Mouse (Mus musculus) heart, embryonic 16.5 days (tissue): ENCODE results near the gene Stac3. TPM values are rescaled to one million over a fixed set of nuclear protein-coding genes. Genes with fewer than 3 reads are reported as not detected.
A peak's percentile ranks its signal among the peaks of the same experiment; 100 is the strongest.

Experiments
- ATAC-seq: fragments of 200-750 bp; cut with Nextera tagmentation; replicated peaks from 2 replicates; pipeline ENCODE4 v1.8.0; 2017; ENCODE audit warnings: moderate number of reproducible peaks; ENCODE audit not compliant: insufficient read depth, low FRiP score; ENCODE audit errors: extremely low read depth
- H3K27ac ChIP-seq: fragments of 300-500 bp; sonication (generic); 2 replicates; pipeline ENCODE4 v1.5.1; 2014; ENCODE audit warnings: mild to moderate bottlenecking, low read length, control low read depth, moderate library complexity
- H3K27me3 ChIP-seq: fragments of 300-500 bp; sonication (generic); 2 replicates; pipeline ENCODE4 v1.6.1; 2014; ENCODE audit warnings: low read length, mixed read lengths; ENCODE audit not compliant: control insufficient read depth, insufficient read depth
- H3K36me3 ChIP-seq: fragments of 300-500 bp; sonication (generic); 2 replicates; pipeline ENCODE4 v1.6.1; 2014; ENCODE audit not compliant: control insufficient read depth, insufficient read depth
- H3K4me1 ChIP-seq: fragments of 300-500 bp; sonication (generic); 2 replicates; pipeline ENCODE4 v1.6.1; 2014; ENCODE audit warnings: low read length, mixed read lengths; ENCODE audit not compliant: control insufficient read depth, insufficient read depth
- H3K4me2 ChIP-seq: fragments of 300-500 bp; sonication (generic); 2 replicates; pipeline ENCODE4 v1.6.1; 2014; ENCODE audit warnings: low read depth, mild to moderate bottlenecking, control low read depth, low read length
- H3K4me3 ChIP-seq: fragments of 300-500 bp; sonication (generic); 2 replicates; pipeline ENCODE4 v1.5.1; 2014; ENCODE audit warnings: mild to moderate bottlenecking, control low read depth, low read length
- H3K9ac ChIP-seq: fragments of 300-500 bp; sonication (generic); 2 replicates; pipeline ENCODE4 v1.6.1; 2014; ENCODE audit warnings: low read length, control low read depth
- H3K9me3 ChIP-seq: fragments of 300-500 bp; sonication (generic); replicated peaks from 2 replicates; pipeline ENCODE4 v1.6.1; 2016; ENCODE audit warnings: low read length; ENCODE audit not compliant: control insufficient read depth
- WGBS: fragments of 180-500 bp; shearing (Covaris S2); extraction: QIAGEN DNeasy Blood & Tissue Kit; methylation state at CpG from one replicate; pipeline ENCODE4 v1.1.7; 2014; 5-methylcytosine and 5-hydroxymethylcytosine counted together
- polyA plus RNA-seq: library from polyadenylated mRNA; unstranded; fragments of >200 nt; fragmentation: Nextera tagmentation; extraction: Ambion mirVana; gene quantifications from 2 replicates; pipeline ENCODE4 v1.2.1, GENCODE M21; 2015

Gene Stac3
- polyA plus RNA-seq, 1 experiment from 2014 or later = 0.46 TPM

DNA sequence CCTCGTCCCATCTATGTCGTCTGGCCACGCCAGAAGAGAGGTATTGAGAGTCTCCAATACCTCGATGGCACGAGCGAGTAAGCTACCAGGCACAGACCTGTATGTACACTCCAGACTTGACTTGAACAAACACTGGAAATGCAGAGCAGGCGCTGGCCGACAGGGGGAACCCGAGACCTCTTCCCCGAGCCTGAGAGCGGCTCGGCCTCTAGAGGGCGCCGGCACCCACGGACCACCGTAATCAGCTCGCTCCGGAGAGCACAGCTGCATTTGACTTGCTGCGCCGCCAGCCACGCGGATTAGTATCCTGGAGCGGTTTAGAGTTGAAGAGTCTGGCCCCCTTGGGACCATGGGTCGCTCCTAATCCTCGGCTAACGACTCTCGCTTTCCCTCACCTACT lies 11.3 kb downstream of the Stac3 start:
- H3K9me3 ChIP-seq = no peaks in the 10 kb centered on the region
- WGBS = under 1% methylated on average over 27 of the region's 27 CpGs
- H3K4me1 ChIP-seq = peaks cover 56% of the 10 kb centered on the region
- H3K4me3 ChIP-seq = peak overlapping the region; percentile 61
- H3K27me3 ChIP-seq = peaks cover 55% of the 10 kb centered on the region
- peak overlapping the region; percentile 94 for H3K4me2 ChIP-seq
- no peak overlapping the region for H3K27ac ChIP-seq
- ATAC-seq = peak; percentile 25; the same call in 1 of the 2 replicates
- H3K9ac ChIP-seq = peak overlapping the region; percentile 72
- peaks cover 4% of the 10 kb centered on the region for H3K36me3 ChIP-seq

DNA sequence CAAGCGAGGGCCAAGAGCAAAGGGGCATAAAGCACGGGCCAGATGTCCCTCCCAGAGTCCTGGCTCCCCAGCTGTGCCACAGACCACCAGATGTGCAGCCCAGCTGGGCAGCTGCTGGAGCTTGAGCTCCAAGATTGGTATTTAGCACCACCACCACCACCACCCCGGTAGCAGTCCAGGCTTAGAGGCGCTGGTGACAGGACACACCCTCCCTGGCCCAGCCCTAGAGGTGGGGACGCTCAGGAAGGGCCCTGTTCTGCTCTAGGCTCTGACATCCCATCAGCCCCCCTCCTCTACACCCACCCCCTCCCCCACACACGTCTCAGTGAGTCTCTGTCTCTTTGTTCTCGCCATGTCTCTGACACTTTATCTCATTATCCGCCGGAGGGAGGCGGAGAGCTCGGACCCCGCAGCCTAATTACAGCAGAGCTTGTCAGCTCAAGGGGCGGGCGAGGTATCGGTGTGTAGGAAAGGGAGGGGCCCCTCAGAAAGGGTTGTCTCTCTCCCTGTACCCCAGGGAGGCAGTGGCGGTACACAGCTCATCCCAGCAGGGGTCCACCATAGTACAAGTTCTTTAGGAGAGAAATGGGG lies 12.1 kb downstream of the Stac3 start:
- ATAC-seq = no peak
- 2% methylated on average over 16 of the region's 16 CpGs for WGBS
- Histone ChIP-seq H3K4me3 (peak overlapping the region; percentile 45), H3K4me1 (peaks cover 52% of the 10 kb centered on the region), H3K27ac (0 out of 2 replicates have a peak overlapping the region, but pooled peaks have one; percentile 13), H3K9me3 (no peaks in the 10 kb centered on the region), H3K9ac (peak overlapping the region; percentile 72), H3K4me2 (peak overlapping the region; percentile 94), H3K36me3 (peaks cover 12% of the 10 kb centered on the region), H3K27me3 (peaks cover 49% of the 10 kb centered on the region)

DNA sequence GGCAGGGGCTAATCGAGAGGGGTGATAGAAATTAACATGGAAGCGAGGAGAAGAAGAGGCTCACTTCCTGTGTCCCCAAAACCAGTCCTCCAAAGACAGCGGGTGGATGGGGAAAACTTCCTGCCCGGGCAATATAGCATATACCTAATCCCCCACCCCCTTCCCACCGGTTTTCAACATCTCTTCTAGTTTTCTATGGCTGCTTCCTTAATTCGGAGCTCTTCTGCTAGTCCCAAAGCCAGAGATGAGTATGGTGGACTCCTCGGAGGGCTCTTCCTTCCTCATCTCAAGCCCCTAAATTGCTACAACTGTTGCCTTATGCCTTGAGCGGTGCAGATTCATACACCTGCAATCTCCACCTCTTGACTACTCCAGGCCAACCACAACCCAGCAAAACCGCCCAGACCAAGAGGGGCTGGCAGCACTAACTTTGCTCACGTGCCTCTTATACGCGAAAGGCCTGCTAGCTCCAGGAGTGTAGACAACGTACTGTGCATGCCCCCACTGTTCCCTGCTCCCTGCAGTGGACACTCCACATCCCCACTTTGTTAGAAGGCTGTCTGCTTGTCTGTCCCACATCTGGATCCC lies 12.7 kb downstream of the Stac3 start:
- H3K9me3 ChIP-seq = no peaks in the 10 kb centered on the region
- 20% methylated on average over 13 of the region's 13 CpGs for WGBS
- peak overlapping the region; percentile 94 for H3K4me2 ChIP-seq
- H3K36me3 ChIP-seq = peaks cover 17% of the 10 kb centered on the region
- H3K9ac ChIP-seq = no peak overlapping the region
- H3K4me3 ChIP-seq = peak overlapping the region; percentile 34; the same call in 1 of the 2 replicates
- H3K4me1 ChIP-seq = peaks cover 47% of the 10 kb centered on the region
- H3K27me3 ChIP-seq = peaks cover 47% of the 10 kb centered on the region
- no peak overlapping the region for H3K27ac ChIP-seq
- ATAC-seq = no peak

DNA sequence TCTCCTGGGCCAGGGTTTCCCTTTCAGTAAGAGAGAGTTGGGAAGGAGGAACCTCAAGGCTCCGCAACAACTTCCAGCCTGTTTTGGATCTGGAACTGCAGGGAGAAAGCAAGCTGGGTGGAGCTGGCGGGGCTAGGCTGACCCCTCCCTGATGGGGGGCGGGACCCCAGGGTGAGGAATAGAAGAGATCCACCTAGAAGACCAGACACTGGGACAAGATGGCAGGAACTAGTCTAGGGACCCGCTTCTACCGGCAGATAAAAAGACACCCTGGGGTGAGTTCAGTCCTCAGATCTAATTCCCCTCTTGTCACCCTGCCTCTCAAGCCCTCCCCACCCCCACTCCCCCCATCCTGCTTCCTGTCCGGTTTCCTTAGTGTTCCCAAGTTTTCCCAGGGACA lies 13.3 kb downstream of the Stac3 start, which contains the start of gene Ndufa4l2:
Gene Ndufa4l2, plus strand, starts transcription at position 204 of the 400 bp plus-strand sequence.
- H3K9ac ChIP-seq = peak within 1 kb of the TSS; percentile 72
- WGBS = 12% methylated on average over 6 of the region's 6 CpGs
- peak within 1 kb of the TSS; percentile 77 for H3K27ac ChIP-seq
- peak within 1 kb of the TSS; percentile 45 for H3K4me3 ChIP-seq
- peak within 1 kb of the TSS; percentile 94 for H3K4me2 ChIP-seq
- ATAC-seq = no peak
- peaks cover 21% of the 10 kb centered on the region for H3K36me3 ChIP-seq
- peaks cover 41% of the 10 kb centered on the region for H3K27me3 ChIP-seq
- H3K9me3 ChIP-seq = no peaks in the 10 kb centered on the region
- peaks cover 42% of the 10 kb centered on the region for H3K4me1 ChIP-seq

DNA sequence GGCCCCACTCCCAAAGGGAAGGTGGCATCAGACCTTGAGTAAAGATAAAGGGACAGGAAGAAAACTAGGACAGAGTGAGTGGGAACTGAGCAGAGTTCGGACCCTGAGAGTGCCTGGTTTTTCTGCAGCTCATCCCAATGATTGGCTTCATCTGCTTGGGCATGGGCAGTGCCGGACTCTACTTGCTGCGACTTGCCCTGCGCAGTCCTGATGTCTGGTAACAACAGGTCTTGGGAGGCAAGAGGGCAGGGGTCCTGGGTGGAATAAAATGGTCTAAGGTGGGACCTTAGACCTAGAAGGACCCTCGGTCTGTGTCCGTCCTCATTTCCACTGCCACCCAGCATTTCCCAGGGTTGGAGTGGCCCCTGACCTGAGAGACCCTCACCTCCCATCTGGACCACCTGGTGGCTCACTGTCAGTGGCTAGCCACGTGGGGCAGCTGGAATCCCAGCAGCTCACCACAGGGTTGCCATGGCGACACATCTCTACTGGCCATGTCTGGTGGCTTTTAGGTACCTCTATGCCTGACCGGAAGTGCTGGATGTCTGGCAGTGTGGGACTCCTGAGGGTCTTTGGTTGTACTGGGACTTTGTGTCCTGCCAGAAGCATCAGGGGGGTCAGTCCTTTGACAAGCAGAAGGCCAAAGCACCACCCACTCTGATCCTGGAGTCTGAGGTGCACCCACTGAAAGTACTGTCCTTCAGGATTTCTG lies 13.9 kb downstream of the Stac3 start:
- Histone ChIP-seq H3K27ac (peak overlapping the region; percentile 77), H3K4me3 (peak overlapping the region; percentile 34), H3K36me3 (peaks cover 25% of the 10 kb centered on the region), H3K9ac (peak overlapping the region; percentile 58), H3K27me3 (peaks cover 35% of the 10 kb centered on the region), H3K4me1 (peaks cover 42% of the 10 kb centered on the region), H3K9me3 (no peaks in the 10 kb centered on the region), H3K4me2 (peak overlapping the region; percentile 54)
- ATAC-seq = no peak
- 41% methylated on average over 9 of the region's 9 CpGs for WGBS

DNA sequence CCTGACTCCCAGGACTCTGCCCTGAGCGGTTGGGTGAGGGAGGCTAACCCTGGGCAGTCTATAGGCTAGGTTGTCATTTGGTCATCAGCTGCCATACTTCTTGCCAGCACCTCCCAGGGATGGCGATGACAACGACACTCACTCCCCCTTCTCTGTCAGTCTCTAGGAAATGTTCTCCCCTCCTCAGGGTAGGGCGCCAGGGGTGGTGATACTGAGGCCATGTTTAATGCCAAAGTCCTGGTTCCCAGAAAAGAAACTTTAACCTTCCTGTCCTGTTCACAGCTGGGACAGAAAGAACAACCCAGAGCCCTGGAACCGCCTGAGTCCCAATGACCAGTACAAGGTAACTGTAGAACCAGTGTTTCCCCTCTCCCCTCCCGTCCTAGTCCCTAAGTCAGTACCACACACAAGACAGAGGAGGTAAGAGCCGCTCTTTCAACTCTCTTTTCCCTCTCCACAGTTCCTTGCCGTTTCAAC lies 14.5 kb downstream of the Stac3 start:
- Histone ChIP-seq H3K27me3 (peaks cover 29% of the 10 kb centered on the region), H3K9me3 (no peaks in the 10 kb centered on the region), H3K9ac (peak overlapping the region; percentile 56), H3K4me2 (peak overlapping the region; percentile 54), H3K4me3 (peak overlapping the region; percentile 8), H3K36me3 (peaks cover 25% of the 10 kb centered on the region), H3K4me1 (peaks cover 43% of the 10 kb centered on the region), H3K27ac (peak overlapping the region; percentile 77)
- 0 out of 2 replicates have a peak, but pooled peaks have one; percentile 0 for ATAC-seq
- 30% methylated on average over 8 of the region's 8 CpGs for WGBS

DNA sequence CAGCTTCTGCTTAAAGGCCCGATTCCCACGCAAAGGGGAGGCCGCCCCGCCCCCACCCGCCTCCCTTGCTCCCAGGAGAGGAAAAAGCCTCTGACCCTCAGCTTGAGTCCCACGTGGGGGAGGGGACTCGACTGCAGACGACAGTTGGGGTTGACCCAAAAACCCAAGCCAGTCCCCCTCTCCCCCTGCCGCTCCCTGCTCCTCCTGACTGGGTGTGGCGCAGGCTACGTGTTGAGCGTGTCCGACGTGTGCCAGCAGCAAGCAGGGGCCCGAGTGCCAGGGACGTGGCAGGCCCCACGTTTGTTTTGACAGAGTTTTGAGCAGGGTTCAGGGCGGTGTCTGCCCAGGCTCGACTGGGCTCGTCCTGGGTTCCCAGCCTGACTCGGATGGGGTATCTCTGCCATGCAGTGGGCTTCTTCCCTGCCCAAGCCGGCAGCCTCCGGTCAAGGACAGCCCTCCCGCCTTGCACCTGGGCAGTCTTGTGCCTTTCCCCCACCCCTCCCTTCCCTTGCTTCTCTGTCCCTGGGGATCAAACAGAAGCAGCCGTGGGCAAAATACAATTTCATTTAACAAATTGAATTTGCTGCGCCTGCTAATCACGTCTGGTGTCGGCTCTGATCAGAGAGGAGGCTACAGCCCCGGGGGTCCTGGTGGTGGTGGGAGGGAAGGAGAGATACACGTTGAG lies 15.2 kb downstream of the Stac3 start:
- peak; percentile 74 for ATAC-seq
- peak overlapping the region; percentile 56 for H3K9ac ChIP-seq
- peak overlapping the region; percentile 54 for H3K4me2 ChIP-seq
- H3K4me3 ChIP-seq = peak overlapping the region; percentile 8
- 23% methylated on average over 30 of the region's 30 CpGs for WGBS
- H3K9me3 ChIP-seq = no peaks in the 10 kb centered on the region
- H3K27me3 ChIP-seq = peaks cover 23% of the 10 kb centered on the region
- H3K36me3 ChIP-seq = peaks cover 25% of the 10 kb centered on the region
- peaks cover 46% of the 10 kb centered on the region for H3K4me1 ChIP-seq
- peak overlapping the region; percentile 77 for H3K27ac ChIP-seq

DNA sequence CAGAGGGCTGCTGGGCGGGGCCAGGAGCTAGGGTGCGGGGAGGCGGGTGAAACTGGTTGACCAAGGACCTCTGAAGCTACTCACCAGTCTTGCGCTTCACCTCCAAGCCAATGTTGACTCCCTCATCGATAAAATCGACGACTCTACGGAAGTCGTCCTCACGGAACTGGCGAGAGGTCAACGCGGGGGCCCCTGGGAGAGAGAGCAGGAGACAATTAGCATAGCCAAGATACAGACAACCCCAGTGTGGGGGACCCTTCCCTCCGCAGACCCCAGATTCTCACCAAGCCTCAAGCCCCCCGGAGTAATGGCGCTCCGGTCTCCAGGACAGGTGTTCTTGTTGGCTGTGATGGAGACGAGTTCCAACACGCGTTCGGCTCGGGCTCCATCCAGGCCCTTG lies 16.5 kb downstream of the Stac3 start:
- peaks cover 13% of the 10 kb centered on the region for H3K27me3 ChIP-seq
- H3K4me3 ChIP-seq = no peak overlapping the region
- H3K4me1 ChIP-seq = peaks cover 47% of the 10 kb centered on the region
- ATAC-seq = no peak
- H3K36me3 ChIP-seq = peaks cover 25% of the 10 kb centered on the region
- no peak overlapping the region for H3K4me2 ChIP-seq
- no peak overlapping the region for H3K9ac ChIP-seq
- WGBS = 91% methylated on average over 22 of the region's 22 CpGs
- H3K9me3 ChIP-seq = no peaks in the 10 kb centered on the region
- H3K27ac ChIP-seq = no peak overlapping the region
